Mouse (Mus musculus): ENCODE results near the gene Arhgef11.

- no peak for TF ChIP-seq CTCF (IDR thresholded peaks at IDR 0.05; ENCODE audit: extremely low read depth, insufficient read length, insufficient replicate concordance, low read depth, low read length)
- no peak for TF ChIP-seq POLR2A (IDR thresholded peaks at IDR 0.05; ENCODE audit: low read depth, low read length)
Measured at GRCm38 (mm10) chr3:87763202-87763601, 145.8 kb downstream of the Arhgef11 start.
